Mouse (Mus musculus) neural tube, embryonic 11.5 days (tissue): ENCODE data around the gene Nif3l1. TPM values are rescaled to one million over a fixed set of nuclear protein-coding genes. Genes with fewer than 3 reads are reported as not detected.
A peak's percentile ranks its signal among the peaks of the same experiment; 100 is the strongest.

Source experiments
- ATAC-seq: fragments of 200-750 bp; cut with Nextera tagmentation; 2 replicates; pipeline ENCODE4 v1.8.0; 2017; ENCODE audit warnings: moderate number of reproducible peaks, mild to moderate bottlenecking, moderate TSS enrichment, moderate library complexity; ENCODE audit not compliant: insufficient read depth, low FRiP score, low TSS enrichment
- DNase-seq: peaks from one replicate; pipeline ENCODE4 v3.0.0-alpha.2; 2015; ENCODE audit warnings: low spot score
- H3K27ac ChIP-seq: fragments of 300-500 bp; sonication (generic); 2 replicates; pipeline ENCODE4 v1.5.1; 2014; ENCODE audit warnings: low read depth, mild to moderate bottlenecking, low read length
- H3K27me3 ChIP-seq: fragments of 300-500 bp; sonication (generic); 2 replicates; pipeline ENCODE4 v1.6.1; 2014; ENCODE audit warnings: mild to moderate bottlenecking, low read length, mixed read lengths; ENCODE audit not compliant: control insufficient read depth, insufficient read depth
- H3K36me3 ChIP-seq: fragments of 300-500 bp; sonication (generic); 2 replicates; pipeline ENCODE4 v1.6.1; 2014; ENCODE audit warnings: mild to moderate bottlenecking, low read length, moderate library complexity, mixed read lengths; ENCODE audit not compliant: control insufficient read depth, insufficient read depth
- H3K4me1 ChIP-seq: fragments of 300-500 bp; sonication (generic); 2 replicates; pipeline ENCODE4 v1.6.1; 2014; ENCODE audit warnings: low read length, mixed read lengths; ENCODE audit not compliant: control insufficient read depth, insufficient read depth
- H3K4me2 ChIP-seq: fragments of 300-500 bp; sonication (generic); 2 replicates; pipeline ENCODE4 v1.6.1; 2014; ENCODE audit warnings: low read depth, mild to moderate bottlenecking, moderate library complexity
- H3K4me3 ChIP-seq: fragments of 300-500 bp; sonication (generic); 2 replicates; pipeline ENCODE4 v1.5.1; 2014; ENCODE audit warnings: low read depth, low read length
- H3K9ac ChIP-seq: fragments of 300-500 bp; sonication (generic); 2 replicates; pipeline ENCODE4 v1.6.1; 2014; ENCODE audit warnings: mild to moderate bottlenecking, low read length
- H3K9me3 ChIP-seq: fragments of 300-500 bp; sonication (generic); 2 replicates; pipeline ENCODE4 v1.6.1; 2016; ENCODE audit warnings: low read length; ENCODE audit not compliant: control insufficient read depth
- WGBS: fragments of 180-500 bp; shearing (Covaris S2); extraction: QIAGEN DNeasy Blood & Tissue Kit; methylation state at CpG from one replicate; pipeline ENCODE4 v1.1.7; 2014; 5-methylcytosine and 5-hydroxymethylcytosine counted together
- polyA plus RNA-seq: library from polyadenylated mRNA; unstranded; fragments of >200 nt; fragmentation: Nextera tagmentation; extraction: Ambion mirVana; gene quantifications from 2 replicates; pipeline ENCODE4 v1.2.1, GENCODE M21; 2014

Gene Nif3l1
- polyA plus RNA-seq, 1 experiment from 2014 or later = 68.5 TPM

DNA sequence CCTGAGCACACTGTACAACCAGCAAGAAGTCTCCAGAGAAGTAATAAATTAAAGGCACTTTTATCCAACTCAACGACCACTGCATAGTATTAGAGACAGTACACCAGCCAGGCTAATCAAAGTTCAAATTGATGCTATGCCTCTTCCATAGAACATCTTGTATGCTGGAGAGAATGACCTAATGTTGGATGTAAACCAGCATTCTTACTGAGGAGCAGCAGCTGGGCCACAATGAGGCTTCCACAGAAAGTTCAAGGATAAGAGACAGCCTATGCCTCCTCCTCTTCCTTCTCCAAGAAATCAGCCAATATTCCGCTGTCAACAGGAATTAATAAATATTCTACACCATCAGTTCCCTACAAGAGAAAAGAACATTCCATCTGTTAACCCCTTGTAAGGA is 19.0 kb downstream of the Nif3l1 start:
- no peaks in the 10 kb centered on the region for H3K27me3 ChIP-seq
- H3K4me2 ChIP-seq = no peak overlapping the region
- H3K9ac ChIP-seq = no peak overlapping the region
- no peak for ATAC-seq
- no peak overlapping the region for H3K4me3 ChIP-seq
- H3K27ac ChIP-seq = no peak overlapping the region
- no peaks in the 10 kb centered on the region for H3K4me1 ChIP-seq
- H3K36me3 ChIP-seq = peaks cover 6% of the 10 kb centered on the region; the same call in 1 of the 2 replicates
- H3K9me3 ChIP-seq = no peaks in the 10 kb centered on the region
- 91% methylated on average over 2 of the region's 2 CpGs for WGBS
- DNase-seq = no peak

- ATAC-seq (no peak), DNase-seq (no peak)
- no peak overlapping the region for H3K9ac ChIP-seq
- WGBS = 92% methylated on average over 4 of the region's 4 CpGs
- no peaks in the 10 kb centered on the region for H3K4me1 ChIP-seq
- peaks cover 9% of the 10 kb centered on the region; the same call in 1 of the 2 replicates for H3K36me3 ChIP-seq
- H3K27me3 ChIP-seq = no peaks in the 10 kb centered on the region
- no peak overlapping the region for H3K4me3 ChIP-seq
- H3K27ac ChIP-seq = no peak overlapping the region
- H3K4me2 ChIP-seq = no peak overlapping the region
- no peaks in the 10 kb centered on the region for H3K9me3 ChIP-seq
These were observed 20.1 kb downstream of the Nif3l1 start for GRCm38 (mm10) chr1:58465042-58465441.

GRCm38 (mm10) chr1:58465561-58465960 is 20.6 kb downstream of the Nif3l1 start:
- Histone ChIP-seq H3K27ac (no peak overlapping the region), H3K4me2 (no peak overlapping the region), H3K9me3 (no peaks in the 10 kb centered on the region), H3K27me3 (no peaks in the 10 kb centered on the region), H3K4me1 (no peaks in the 10 kb centered on the region), H3K9ac (no peak overlapping the region), H3K4me3 (no peak overlapping the region), H3K36me3 (peaks cover 10% of the 10 kb centered on the region; the same call in 1 of the 2 replicates)
- DNase-seq = no peak
- 81% methylated on average over 4 of the region's 4 CpGs for WGBS
- no peak for ATAC-seq

DNA sequence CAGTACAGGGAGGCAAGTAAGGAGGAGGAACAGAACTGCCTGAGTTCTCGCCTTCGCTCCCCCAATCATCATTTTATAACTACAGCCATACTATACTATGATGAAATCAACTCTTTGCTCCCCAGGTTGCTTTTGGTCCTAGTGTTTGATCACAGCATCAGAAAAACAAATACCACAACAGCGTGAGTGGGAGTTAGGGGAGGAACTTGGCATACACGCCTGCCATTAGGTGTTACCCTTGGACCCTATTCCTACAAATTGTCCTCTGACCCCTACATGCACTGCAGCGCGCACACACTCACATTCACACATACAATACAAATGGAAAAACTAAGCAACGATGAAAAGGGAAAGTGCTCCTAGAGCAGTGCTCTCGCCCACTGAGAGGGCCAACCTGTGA is 30.7 kb downstream of the Nif3l1 start:
- DNase-seq (no peak), ATAC-seq (no peak)
- no peak overlapping the region for H3K4me2 ChIP-seq
- no peaks in the 10 kb centered on the region for H3K27me3 ChIP-seq
- no peak overlapping the region for H3K4me3 ChIP-seq
- H3K9me3 ChIP-seq = no peaks in the 10 kb centered on the region
- H3K9ac ChIP-seq = no peak overlapping the region
- no peak overlapping the region for H3K27ac ChIP-seq
- peaks cover 14% of the 10 kb centered on the region for H3K36me3 ChIP-seq
- H3K4me1 ChIP-seq = no peaks in the 10 kb centered on the region
- 96% methylated on average over 8 of the region's 8 CpGs for WGBS

DNA sequence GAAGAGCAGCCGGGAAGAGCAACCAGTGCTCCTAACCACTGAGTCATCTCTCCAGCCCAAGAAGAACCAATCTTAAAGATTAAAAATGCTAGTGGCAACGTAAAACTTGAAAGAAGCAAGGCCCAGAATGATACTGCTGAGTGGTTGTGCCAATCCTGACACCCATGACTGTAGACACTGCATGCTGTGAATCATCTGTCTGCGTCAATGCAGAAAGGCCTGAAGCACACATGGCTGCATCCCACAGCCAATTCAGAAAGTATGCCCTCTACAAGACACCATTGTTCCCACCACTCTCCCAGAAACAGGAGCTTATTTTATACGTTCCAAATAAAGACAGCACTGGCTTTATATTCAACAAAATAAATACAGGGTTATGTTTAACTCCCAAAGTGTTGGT is 37.7 kb downstream of the Nif3l1 start:
- no peak overlapping the region for H3K4me2 ChIP-seq
- H3K4me3 ChIP-seq = no peak overlapping the region
- H3K9ac ChIP-seq = no peak overlapping the region
- WGBS = 89% methylated on average over 4 of the region's 4 CpGs
- H3K9me3 ChIP-seq = no peaks in the 10 kb centered on the region
- H3K27ac ChIP-seq = no peak overlapping the region
- ATAC-seq (no peak), DNase-seq (no peak)
- H3K36me3 ChIP-seq = peaks cover 9% of the 10 kb centered on the region
- H3K27me3 ChIP-seq = no peaks in the 10 kb centered on the region
- H3K4me1 ChIP-seq = no peaks in the 10 kb centered on the region

DNA sequence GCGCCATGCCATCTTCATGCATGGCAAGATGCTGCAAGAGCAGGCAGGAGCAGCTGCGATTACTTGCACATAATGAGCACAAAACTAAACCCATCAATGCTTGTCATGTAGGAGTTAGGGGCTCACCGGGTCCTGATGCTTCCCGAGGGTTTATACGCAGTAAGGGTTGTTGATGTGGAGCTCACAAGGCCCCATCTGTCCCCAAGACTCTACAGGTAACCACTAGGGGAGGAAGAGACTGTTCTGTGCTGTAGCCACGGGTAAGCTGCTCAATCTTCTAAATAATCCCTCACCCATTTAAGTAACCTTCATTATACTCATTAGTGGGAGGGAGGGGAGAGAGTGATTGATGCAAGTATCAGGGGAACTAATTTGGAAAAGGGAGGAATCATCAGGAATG is 50.7 kb downstream of the Nif3l1 start:
- Histone ChIP-seq H3K9me3 (no peaks in the 10 kb centered on the region), H3K27ac (no peak overlapping the region), H3K36me3 (peaks cover 10% of the 10 kb centered on the region; the same call in 1 of the 2 replicates), H3K4me1 (no peaks in the 10 kb centered on the region), H3K4me3 (no peak overlapping the region), H3K4me2 (no peak overlapping the region), H3K27me3 (no peaks in the 10 kb centered on the region), H3K9ac (no peak overlapping the region)
- DNase-seq = no peak
- ATAC-seq = no peak
- 93% methylated on average over 6 of the region's 6 CpGs for WGBS

GRCm38 (mm10) chr1:58497678-58498077 is 52.7 kb downstream of the Nif3l1 start:
- DNase-seq (no peak), ATAC-seq (no peak)
- WGBS = 97% methylated on average over 4 of the region's 4 CpGs
- Histone ChIP-seq H3K4me3 (no peak overlapping the region), H3K36me3 (peaks cover 7% of the 10 kb centered on the region; the same call in 1 of the 2 replicates), H3K27ac (no peak overlapping the region), H3K9ac (no peak overlapping the region), H3K9me3 (no peaks in the 10 kb centered on the region), H3K4me1 (no peaks in the 10 kb centered on the region), H3K27me3 (no peaks in the 10 kb centered on the region), H3K4me2 (no peak overlapping the region)

GRCm38 (mm10) chr1:58498758-58499157 is 53.8 kb downstream of the Nif3l1 start:
- Histone ChIP-seq H3K27me3 (no peaks in the 10 kb centered on the region), H3K27ac (no peak overlapping the region), H3K4me1 (peaks cover 7% of the 10 kb centered on the region), H3K9me3 (no peaks in the 10 kb centered on the region), H3K36me3 (peaks cover 7% of the 10 kb centered on the region; the same call in 1 of the 2 replicates), H3K9ac (no peak overlapping the region), H3K4me2 (no peak overlapping the region), H3K4me3 (no peak overlapping the region)
- WGBS = 98% methylated on average over 1 of the region's 1 CpGs
- ATAC-seq = no peak
- DNase-seq = no peak

DNA sequence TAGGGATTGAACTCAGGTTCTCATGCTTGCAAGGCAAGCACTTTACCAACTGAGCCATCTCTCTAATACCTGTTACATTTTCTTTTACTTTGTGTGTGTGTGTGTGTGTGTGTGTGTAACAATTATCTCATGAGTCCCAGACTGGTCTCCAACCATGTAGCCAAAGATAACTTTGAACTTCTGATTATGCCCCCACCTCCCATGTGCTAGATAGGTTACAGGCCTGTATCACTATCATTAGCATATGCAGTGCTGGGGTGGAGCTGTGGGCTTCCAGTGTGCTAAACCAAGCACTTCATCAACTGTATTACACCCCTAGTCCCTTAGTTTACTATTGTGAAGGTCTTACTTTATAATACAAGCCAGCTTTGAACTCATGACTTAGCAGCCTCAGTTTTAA is 58.2 kb downstream of the Nif3l1 start:
- no peaks in the 10 kb centered on the region for H3K27me3 ChIP-seq
- DNase-seq (no peak), ATAC-seq (no peak)
- no peak overlapping the region for H3K9ac ChIP-seq
- peaks cover 11% of the 10 kb centered on the region for H3K4me1 ChIP-seq
- H3K4me3 ChIP-seq = no peak overlapping the region; the same call in 1 of the 2 replicates
- H3K36me3 ChIP-seq = peaks cover 5% of the 10 kb centered on the region; the same call in 1 of the 2 replicates
- H3K27ac ChIP-seq = no peak overlapping the region
- peak overlapping the region; percentile 73; the same call in 1 of the 2 replicates for H3K4me2 ChIP-seq
- H3K9me3 ChIP-seq = peaks cover 7% of the 10 kb centered on the region; the same call in 1 of the 2 replicates
